Mouse (Mus musculus) brain, embryonic 14.5 days (tissue): ENCODE measurements at regions not wholly inside any gene's neighbourhood (a gene's known extent, or its start where the extent isn't known, plus 50 kb on each side); places are given as distances from the start of the nearest gene placed in this dataset.

ENCODE experiments used
- DNase-seq: peaks from one replicate; pipeline ENCODE4 v3.0.0-alpha.2; 2011; ENCODE audit warnings: low read depth
- CTCF ChIP-seq: fragments of 200-500 bp; IDR thresholded peaks from 2 replicates; pipeline ENCODE4 v1.5.1; 2012; ENCODE audit warnings: inconsistent platforms, mild to moderate bottlenecking, moderate library complexity, borderline replicate concordance; ENCODE audit not compliant: insufficient read depth, insufficient read length; ENCODE audit errors: extremely low read depth
- POLR2A ChIP-seq: fragments of 200-500 bp; IDR thresholded peaks from 2 replicates; pipeline ENCODE4 v1.6.1; 2012; ENCODE audit warnings: mild to moderate bottlenecking, inconsistent platforms, borderline replicate concordance; ENCODE audit not compliant: poor library complexity, insufficient read depth, insufficient read length, severe bottlenecking; ENCODE audit errors: extremely low read depth

DNA sequence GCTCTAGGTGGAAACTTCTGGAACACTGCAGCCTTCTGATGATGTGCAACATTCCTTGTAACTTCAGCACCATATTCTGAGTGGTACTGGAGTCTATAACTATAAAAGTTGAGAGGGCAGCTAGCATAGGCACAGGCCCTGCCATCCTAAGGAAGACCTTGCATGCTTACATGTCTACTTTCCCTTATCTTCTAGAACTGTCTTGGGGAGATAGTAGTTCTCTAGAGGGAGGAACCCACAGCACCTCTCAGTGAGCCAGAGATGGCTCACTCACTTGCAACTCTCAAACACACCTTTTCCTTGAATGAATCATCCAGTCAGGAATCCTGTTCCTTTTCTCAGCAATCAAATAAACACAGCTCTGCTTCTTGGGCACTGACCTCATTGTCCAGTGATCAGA is 59.4 kb upstream of the Nck2 start:
- TF ChIP-seq CTCF: no peak
- no peak for TF ChIP-seq POLR2A
- DNase-seq: no peak

DNA sequence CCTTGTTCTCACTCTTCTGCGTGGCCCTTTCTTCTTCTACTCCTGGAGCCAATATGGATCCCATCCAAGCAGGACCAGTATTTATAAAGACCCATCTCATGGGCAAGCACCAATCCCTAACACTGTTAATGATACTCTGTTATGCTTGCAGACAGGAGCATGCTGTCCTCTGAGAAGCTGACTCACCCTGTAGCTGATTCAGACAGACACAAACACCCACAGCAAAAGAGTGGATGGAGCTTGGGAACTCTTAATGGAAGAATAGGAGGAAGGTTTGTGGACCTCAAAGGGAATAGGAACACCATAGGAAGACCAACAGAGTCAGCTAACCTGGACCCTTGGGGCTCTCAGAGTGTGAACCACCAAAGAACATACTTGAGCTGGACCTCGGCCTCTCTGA is 50.3 kb upstream of the Nck2 start:
- DNase-seq: no peak
- TF ChIP-seq CTCF (no peak), POLR2A (no peak)
